Mouse (Mus musculus) v-Abl transformed pro-B cells (cell line): Measurements from ENCODE around the gene Coro7.

Source experiments
- in situ Hi-C, 2 experiments: fragments of 400-800 bp; cut with MboI; formaldehyde crosslinking; loops; one replicate each; pipeline ENCODE4 v1.15.1; 2025; ENCODE audit not compliant: unreplicated experiment in 2 of 2

The Coro7 gene

GRCm38 (mm10) chr16:4652707-4653416 is 26.7 kb downstream of the Coro7 start:
- in situ Hi-C loops, result loop anchor here in 1 of 2 experiments (25.0 kb wide), 1 partner anchor 259 kb away; no protein-coding TSS in a partner anchor

- in situ Hi-C loops, result loop anchor here in 1 of 2 experiments (25.0 kb wide), 1 partner anchor 261 kb away; no protein-coding TSS in a partner anchor
Observed at GRCm38 (mm10) chr16:4651624-4652023, 28.0 kb downstream of the Coro7 start.

- in situ Hi-C loops, result loop anchor here in 1 of 2 experiments (25.0 kb wide), 1 partner anchor 261 kb away; no protein-coding TSS in a partner anchor
Observed at GRCm38 (mm10) chr16:4651081-4651480, 28.5 kb downstream of the Coro7 start.

- in situ Hi-C loops, result loop anchor here in 1 of 2 experiments (25.0 kb wide), 1 partner anchor 262 kb away; no protein-coding TSS in a partner anchor
Observed at GRCm38 (mm10) chr16:4650161-4650560, 29.4 kb downstream of the Coro7 start.

- in situ Hi-C loops, result loop anchor here in 1 of 2 experiments (25.0 kb wide), 1 partner anchor 263 kb away; no protein-coding TSS in a partner anchor
Observed at GRCm38 (mm10) chr16:4649692-4650091, 29.9 kb downstream of the Coro7 start.

GRCm38 (mm10) chr16:4649211-4649610 is 30.4 kb downstream of the Coro7 start:
- in situ Hi-C loops, result no loop called here

- in situ Hi-C loops, result no loop called here
Observed at GRCm38 (mm10) chr16:4648416-4649023, 31.1 kb downstream of the Coro7 start.

- in situ Hi-C loops, result no loop called here
Observed at GRCm38 (mm10) chr16:4647651-4648141, 31.9 kb downstream of the Coro7 start.

GRCm38 (mm10) chr16:4646831-4647230 is 32.7 kb downstream of the Coro7 start:
- in situ Hi-C loops, result no loop called here

GRCm38 (mm10) chr16:4645867-4646266 is 33.7 kb downstream of the Coro7 start:
- in situ Hi-C loops, result no loop called here

- in situ Hi-C loops, result no loop called here
Observed at GRCm38 (mm10) chr16:4643670-4644419, 35.7 kb downstream of the Coro7 start.

GRCm38 (mm10) chr16:4642937-4643336 is 36.6 kb downstream of the Coro7 start:
- in situ Hi-C loops, result no loop called here

- in situ Hi-C loops, result no loop called here
Observed at GRCm38 (mm10) chr16:4642190-4642589, 37.4 kb downstream of the Coro7 start.

GRCm38 (mm10) chr16:4641119-4641838 is 38.3 kb downstream of the Coro7 start:
- in situ Hi-C loops, result no loop called here

GRCm38 (mm10) chr16:4640267-4641005 is 39.1 kb downstream of the Coro7 start:
- in situ Hi-C loops, result no loop called here

GRCm38 (mm10) chr16:4639831-4640237 is 39.7 kb downstream of the Coro7 start, which contains the start of the genes Vasn and Dnaja3:
Gene Vasn, plus strand, starts transcription at chr16:4639941.
Gene Dnaja3, plus strand, starts transcription at chr16:4639989.
- in situ Hi-C loops, result no loop called here

GRCm38 (mm10) chr16:4638891-4639390 is 40.6 kb downstream of the Coro7 start:
- in situ Hi-C loops, result no loop called here

- in situ Hi-C loops, result no loop called here
Observed at GRCm38 (mm10) chr16:4635760-4636159, 43.8 kb downstream of the Coro7 start.

- in situ Hi-C loops, result no loop called here
Observed at GRCm38 (mm10) chr16:4634681-4635080, 44.9 kb downstream of the Coro7 start.
